Mouse (Mus musculus) CH12.LX (cell line): ENCODE data around the gene Apold1.

ENCODE experiments used
- CTCF ChIP-seq, 2 experiments: IDR thresholded peaks in 1 of 2; conservative IDR thresholded peaks in 1 of 2; 2 replicates each; pipeline ENCODE4 v1.5.1; 2011 to 2012; ENCODE audit warnings: low read depth in 2 of 2, low read length in 2 of 2, improper control_type of control experiment in 1 of 2, inconsistent platforms in 1 of 2, mild to moderate bottlenecking in 1 of 2, moderate library complexity in 1 of 2
- EP300 ChIP-seq: IDR thresholded peaks from 2 replicates; pipeline ENCODE4 v1.6.1; 2011; ENCODE audit warnings: low read length, improper control_type of control experiment
- ETS1 ChIP-seq: conservative IDR thresholded peaks from 2 replicates; pipeline ENCODE4 v1.6.1; 2012; ENCODE audit warnings: low read depth, mild to moderate bottlenecking, inconsistent platforms, low read length, improper control_type of control experiment, moderate library complexity
- JUN ChIP-seq: IDR thresholded peaks from 2 replicates; pipeline ENCODE4 v1.6.1; 2011; ENCODE audit warnings: low read depth, mild to moderate bottlenecking, low read length, improper control_type of control experiment, moderate library complexity; ENCODE audit not compliant: insufficient read depth
- KAT2A ChIP-seq: IDR thresholded peaks from 2 replicates; pipeline ENCODE4 v1.6.1; 2012; ENCODE audit warnings: low read length, improper control_type of control experiment, inconsistent platforms; ENCODE audit not compliant: insufficient replicate concordance
- MAZ ChIP-seq: IDR thresholded peaks from 2 replicates; pipeline ENCODE4 v1.6.1; 2012; ENCODE audit warnings: low read depth, mild to moderate bottlenecking, inconsistent platforms, low read length, improper control_type of control experiment, moderate library complexity
- MYC ChIP-seq: IDR thresholded peaks from 2 replicates; pipeline ENCODE4 v1.6.1; 2011; ENCODE audit warnings: low read depth, mild to moderate bottlenecking, improper control_type of control experiment, low read length
- POLR2A ChIP-seq: IDR thresholded peaks from 2 replicates; pipeline ENCODE4 v1.6.1; 2011; ENCODE audit warnings: low read depth, mild to moderate bottlenecking, improper control_type of control experiment, low read length
- RAD21 ChIP-seq: IDR thresholded peaks from 2 replicates; pipeline ENCODE4 v1.6.1; 2011; ENCODE audit warnings: low read depth, mild to moderate bottlenecking, low read length, improper control_type of control experiment, moderate library complexity
- TBP ChIP-seq: conservative IDR thresholded peaks from 2 replicates; pipeline ENCODE4 v1.6.1; 2011; ENCODE audit warnings: low read depth, low read length, improper control_type of control experiment
- USF2 ChIP-seq: conservative IDR thresholded peaks from 2 replicates; pipeline ENCODE4 v1.6.1; 2011; ENCODE audit warnings: low read depth, low read length, improper control_type of control experiment
- ZC3H11A ChIP-seq: IDR thresholded peaks from 2 replicates; pipeline ENCODE4 v1.6.1; 2012; ENCODE audit warnings: low read depth, mild to moderate bottlenecking, inconsistent platforms, low read length, improper control_type of control experiment
- ZNF384 ChIP-seq: IDR thresholded peaks from 2 replicates; pipeline ENCODE4 v1.6.1; 2012; ENCODE audit warnings: low read depth, low read length, improper control_type of control experiment, inconsistent platforms

GRCm38 (mm10) chr6:135026755-135027154 is 45.2 kb downstream of the Apold1 start:
- TF ChIP-seq RAD21, result no peak
- no peak for TF ChIP-seq CTCF (conservative IDR thresholded peaks at IDR 0.05 in 1 of 2, IDR thresholded peaks at IDR 0.05 in 1 of 2; ENCODE audit: low read depth in 2 of 2, low read length in 2 of 2)
- no peak for TF ChIP-seq ZNF384
- no peak for TF ChIP-seq TBP
- no peak for TF ChIP-seq KAT2A
- TF ChIP-seq POLR2A, result no peak
- TF ChIP-seq ZC3H11A, result no peak
- TF ChIP-seq EP300, result no peak
- no peak for TF ChIP-seq USF2
- no peak for TF ChIP-seq MYC
- TF ChIP-seq JUN, result no peak
- TF ChIP-seq ETS1, result no peak
- no peak for TF ChIP-seq MAZ
